Mouse (Mus musculus): ENCODE measurements at regions not wholly inside any gene's neighbourhood (a gene's known extent, or its start where the extent isn't known, plus 50 kb on each side); places are given as distances from the start of the nearest gene placed in this dataset.

- in situ Hi-C loops (cut with MseI, MboI), result loop anchor here in 1 of 2 experiments (25.0 kb wide), 1 partner anchor 547 kb away; no protein-coding TSS in a partner anchor
These were observed 52.9 kb upstream of the Max start for GRCm38 (mm10) chr12:77014908-77015307.

Data from mouse trophoblast stem cell (cell line).